In genomic region chr1:151345863-151346195, GRCm38 (mm10) we compare ENCODE assay signal across 8 mouse cellular contexts. TPM values are rescaled to one million over a fixed set of nuclear protein-coding genes. Genes with fewer than 3 reads are reported as not detected.
DNase-seq lines count a peak whose midpoint lies in the region; ATAC-seq and TF ChIP-seq lines count a peak whose summit lies in the region.

No protein-coding gene starts in this region.

- H3K36me3 ChIP-seq in kidney, embryonic 16.5 days (ENCODE audit: insufficient read depth, low read length) = peaks cover 4% of the 10 kb centered on the region; the same call in 1 of the 2 replicates
- no peaks in the 10 kb centered on the region for H3K36me3 ChIP-seq in hindbrain, embryonic 11.5 days (ENCODE audit: control insufficient read depth, insufficient read depth, low read length)
- peaks cover 12% of the 10 kb centered on the region; the same call in 1 of the 2 replicates for H3K36me3 ChIP-seq in midbrain, embryonic 13.5 days

- TF ChIP-seq POLR2A in bone marrow macrophage, adult 2 months (IDR thresholded peaks at IDR 0.05; ENCODE audit: borderline replicate concordance, low read depth, low read length) = no peak

- DNase-seq in kidney, postnatal 36 days = no peak
- no peak for DNase-seq in hindbrain, embryonic 11.5 days (ENCODE audit: low spot score)
- DNase-seq in retina, embryonic 14.5 days (ENCODE audit: low spot score) = no peak
- no peak for DNase-seq in left cerebral cortex, adult 11 months (ENCODE audit: low spot score)

- peaks cover 20% of the 10 kb centered on the region for H3K4me1 ChIP-seq in kidney, embryonic 16.5 days (ENCODE audit: insufficient read depth, low read length)
- peaks cover 17% of the 10 kb centered on the region for H3K4me1 ChIP-seq in bone marrow macrophage, adult 2 months (ENCODE audit: control insufficient read depth, insufficient read depth, low read length)
- 0 out of 2 replicates have a peak, but pooled peaks cover 3% of the 10 kb centered on the region for H3K4me1 ChIP-seq in hindbrain, embryonic 11.5 days (replicated peaks; ENCODE audit: control insufficient read depth, insufficient read depth, low read length)
- peaks cover 47% of the 10 kb centered on the region for H3K4me1 ChIP-seq in midbrain, embryonic 13.5 days (replicated peaks)

- no peak for TF ChIP-seq CTCF in bone marrow macrophage, adult 2 months (IDR thresholded peaks at IDR 0.05; ENCODE audit: low read depth, low read length)

- no peak for ATAC-seq in kidney, embryonic 16.5 days (ENCODE audit: low FRiP score, low TSS enrichment)
- no peak for ATAC-seq in hindbrain, embryonic 11.5 days (ENCODE audit: low FRiP score)
- ATAC-seq in midbrain, embryonic 13.5 days = no peak
- no peak for ATAC-seq in megakaryocyte progenitor cell, adult 5-6 weeks (replicated peaks; ENCODE audit: poor library complexity)

- peak overlapping the region; percentile 62 for H3K4me2 ChIP-seq in kidney, embryonic 16.5 days (replicated peaks; ENCODE audit: low read depth, low read length)
- H3K4me2 ChIP-seq in hindbrain, embryonic 11.5 days (replicated peaks; ENCODE audit: low read depth, low read length) = peak overlapping the region; percentile 46
- peak overlapping the region; percentile 65 for H3K4me2 ChIP-seq in midbrain, embryonic 13.5 days (replicated peaks)

- H3K9ac ChIP-seq in kidney, embryonic 16.5 days (replicated peaks; ENCODE audit: low read length) = peak overlapping the region; percentile 99
- H3K9ac ChIP-seq in hindbrain, embryonic 11.5 days (ENCODE audit: low read depth, low read length) = peak overlapping the region; percentile 95
- H3K9ac ChIP-seq in midbrain, embryonic 13.5 days (replicated peaks) = peak overlapping the region; percentile 94

- peak overlapping the region; percentile 96 for H3K4me3 ChIP-seq in kidney, embryonic 16.5 days (ENCODE audit: low read length)
- peak overlapping the region; percentile 98 for H3K4me3 ChIP-seq in bone marrow macrophage, adult 2 months (ENCODE audit: insufficient read depth, low read length)
- peak overlapping the region; percentile 90 for H3K4me3 ChIP-seq in hindbrain, embryonic 11.5 days (ENCODE audit: low read depth, low read length)
- peak overlapping the region; percentile 90 for H3K4me3 ChIP-seq in midbrain, embryonic 13.5 days (replicated peaks)

- no peaks in the 10 kb centered on the region for H3K9me3 ChIP-seq in kidney, embryonic 16.5 days (ENCODE audit: low read length)
- no peaks in the 10 kb centered on the region for H3K9me3 ChIP-seq in hindbrain, embryonic 11.5 days (ENCODE audit: control insufficient read depth, low read length)
- H3K9me3 ChIP-seq in midbrain, embryonic 13.5 days = no peaks in the 10 kb centered on the region

- H3K27me3 ChIP-seq in kidney, embryonic 16.5 days (ENCODE audit: insufficient read depth, low read length) = no peaks in the 10 kb centered on the region
- H3K27me3 ChIP-seq in hindbrain, embryonic 11.5 days (ENCODE audit: control insufficient read depth, insufficient read depth, low read length) = no peaks in the 10 kb centered on the region
- no peaks in the 10 kb centered on the region for H3K27me3 ChIP-seq in midbrain, embryonic 13.5 days

- peak overlapping the region; percentile 96; the same call in 1 of the 2 replicates for H3K27ac ChIP-seq in kidney, embryonic 16.5 days (ENCODE audit: low read length)
- peak overlapping the region; percentile 12; the same call in 1 of the 2 replicates for H3K27ac ChIP-seq in bone marrow macrophage, adult 2 months (ENCODE audit: insufficient read depth, low read depth, low read length)
- H3K27ac ChIP-seq in hindbrain, embryonic 11.5 days (ENCODE audit: low read depth, low read length) = no peak overlapping the region
- H3K27ac ChIP-seq in midbrain, embryonic 13.5 days = no peak overlapping the region

RNA-seq across cellular contexts. Expression of gene Ivns1abp, which starts 1.6 kb away (rescaled TPM):
- polyA plus RNA-seq in kidney, embryonic 16.5 days (2015; fragmentation: Nextera tagmentation; extraction: Ambion mirVana) = 534 and 540 TPM in 2 replicates
- polyA plus RNA-seq in bone marrow macrophage, adult 2 months (2012; ENCODE audit: insufficient read depth, insufficient read length, missing spikeins) = 115 and 122 TPM in 2 replicates
- polyA plus RNA-seq in hindbrain, embryonic 11.5 days (2014; fragmentation: Nextera tagmentation; extraction: Ambion mirVana) = 340 and 415 TPM in 2 replicates
- polyA plus RNA-seq in midbrain, embryonic 13.5 days (2015; fragmentation: Nextera tagmentation; extraction: Ambion mirVana) = 304 and 319 TPM in 2 replicates
- 277 and 293 TPM in 2 replicates for total RNA-seq in megakaryocyte progenitor cell, adult 5-6 weeks (2015)
- total RNA-seq in megakaryocyte progenitor cell, adult 5-6 weeks (2017) = 330 and 449 TPM in 2 replicates

Comparison
In these comparisons a context has a peak if more than half of its experiments do, and no peak if none do; other contexts are left out.
1. H3K27ac ChIP-seq: peak in kidney, embryonic 16.5 days (single experiment) and bone marrow macrophage, adult 2 months (single experiment); none in hindbrain, embryonic 11.5 days (single experiment) and midbrain, embryonic 13.5 days (single experiment).
2. Peak in every context shown above with its lines, with median percentiles within 50 percentile points of each other: H3K4me2 ChIP-seq, H3K4me3 ChIP-seq and H3K9ac ChIP-seq.